Mouse (Mus musculus) erythroblast, embryonic 14.5 days (primary cell): ENCODE measurements at regions not wholly inside any gene's neighbourhood (a gene's known extent, or its start where the extent isn't known, plus 50 kb on each side); places are given as distances from the start of the nearest gene placed in this dataset.

ENCODE experiments used
- GATA1 ChIP-seq: IDR thresholded peaks from 2 replicates; pipeline ENCODE4 v1.6.1; 2012; ENCODE audit warnings: low read length, inconsistent platforms, mixed read lengths
- TAL1 ChIP-seq: IDR thresholded peaks from 3 replicates; pipeline ENCODE4 v1.6.1; 2012; ENCODE audit warnings: low read length, inconsistent platforms, mixed read lengths

DNA sequence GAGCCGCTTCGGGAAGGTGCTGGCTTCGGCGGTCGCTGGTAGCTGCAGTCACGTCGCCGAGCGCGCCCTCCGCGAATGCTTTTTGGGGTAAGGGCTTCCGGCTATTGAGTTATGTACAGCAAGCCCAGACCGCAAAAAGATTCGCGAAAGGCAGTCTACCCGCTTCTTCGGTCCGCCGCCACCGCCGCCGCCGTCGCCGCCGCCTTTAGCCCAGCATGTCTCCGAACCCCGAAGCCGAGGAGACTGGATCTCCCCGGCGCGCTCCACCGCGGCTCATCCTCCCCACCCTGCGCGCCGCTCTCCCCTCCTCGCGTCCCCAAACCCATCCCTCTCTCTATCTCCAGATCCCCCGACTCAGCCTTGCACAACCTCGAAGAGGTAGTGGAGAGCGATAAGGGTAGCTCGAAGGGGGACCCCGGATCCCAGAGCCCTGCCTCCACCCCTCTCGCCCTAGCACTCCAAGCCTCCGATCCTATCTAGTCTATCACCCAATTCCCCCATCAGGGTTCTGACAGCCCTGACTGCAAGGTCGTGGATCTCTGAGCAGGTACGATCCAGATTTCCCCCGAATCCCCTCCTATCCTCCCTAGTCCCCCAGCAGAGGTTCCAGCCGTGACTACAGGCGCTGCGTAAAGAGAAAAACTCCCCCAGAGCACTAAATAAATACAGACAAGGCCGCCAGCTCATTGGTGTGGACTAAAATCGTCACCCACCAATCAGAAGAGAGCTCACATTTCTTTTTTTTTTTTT, 83.7 kb upstream of the Hsd17b12 start:
- no peak for TF ChIP-seq GATA1
- no peak for TF ChIP-seq TAL1
